Mouse (Mus musculus): Measurements from ENCODE around the gene Smtn. TPM values are rescaled to one million over a fixed set of nuclear protein-coding genes. Genes with fewer than 3 reads are reported as not detected.

Smtn gene
- total and polyA plus RNA-seq, 3 experiments, result not detected

GRCm38 (mm10) chr11:3516859-3517845, 23.3 kb downstream of the Smtn start:
- peaks cover 7% of the 10 kb centered on the region for H3K4me1 ChIP-seq (ENCODE audit: insufficient read depth, low read depth, low read length)
- no peaks in the 10 kb centered on the region for H3K36me3 ChIP-seq (replicated peaks)
- no peak overlapping the region for H3K4me3 ChIP-seq (ENCODE audit: low read depth, low read length)
- no peak for DNase-seq (ENCODE audit: low spot score)
- H3K9me3 ChIP-seq (replicated peaks), result no peaks in the 10 kb centered on the region
- no peak for TF ChIP-seq GATA2 (IDR thresholded peaks at IDR 0.05; ENCODE audit: borderline replicate concordance, low read depth, low read length)
- no peak for TF ChIP-seq GATA1 (IDR thresholded peaks at IDR 0.05; ENCODE audit: borderline replicate concordance, low read length)
- no peak for TF ChIP-seq TAL1 (conservative IDR thresholded peaks at IDR 0.05; ENCODE audit: low read depth, low read length)
- no peak for TF ChIP-seq POLR2AphosphoS5 (IDR thresholded peaks at IDR 0.05; ENCODE audit: insufficient replicate concordance, low read depth, low read length)
- no peak for TF ChIP-seq CTCF (IDR thresholded peaks at IDR 0.05; ENCODE audit: low read depth, low read length)
- ATAC-seq (ENCODE audit: extremely low read depth, insufficient number of reproducible peaks, low FRiP score, poor library complexity, severe bottlenecking), result no peak
- H3K27me3 ChIP-seq (ENCODE audit: insufficient read depth, low read length), result peaks cover 6% of the 10 kb centered on the region

DNA sequence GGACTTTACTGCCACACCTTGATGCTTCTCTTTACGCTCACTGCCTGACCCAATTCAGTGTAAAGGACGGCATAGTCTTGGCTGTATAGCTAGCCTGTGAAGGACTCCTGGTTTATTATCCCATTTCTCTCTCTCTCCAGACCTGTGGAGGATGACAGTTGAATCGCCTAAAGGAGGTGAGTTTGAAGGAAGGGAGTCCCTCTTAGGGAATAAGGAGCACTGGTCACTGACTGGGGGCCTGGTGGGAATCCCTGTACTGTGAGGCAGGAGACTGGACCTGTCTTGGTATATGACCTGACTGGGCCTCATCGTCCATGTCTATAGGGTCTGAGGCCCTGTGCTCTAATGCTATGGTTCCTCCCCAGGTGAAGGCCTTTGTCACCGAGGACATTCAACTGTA, 24.3 kb downstream of the Smtn start:
- H3K9me3 ChIP-seq (replicated peaks), result no peaks in the 10 kb centered on the region
- no peak for TF ChIP-seq GATA1 (IDR thresholded peaks at IDR 0.05; ENCODE audit: borderline replicate concordance, low read length)
- no peak for TF ChIP-seq GATA2 (IDR thresholded peaks at IDR 0.05; ENCODE audit: borderline replicate concordance, low read depth, low read length)
- no peak for TF ChIP-seq CTCF (IDR thresholded peaks at IDR 0.05; ENCODE audit: low read depth, low read length)
- TF ChIP-seq POLR2AphosphoS5 (IDR thresholded peaks at IDR 0.05; ENCODE audit: insufficient replicate concordance, low read depth, low read length), result no peak
- no peak for TF ChIP-seq TAL1 (conservative IDR thresholded peaks at IDR 0.05; ENCODE audit: low read depth, low read length)
- ATAC-seq (ENCODE audit: extremely low read depth, insufficient number of reproducible peaks, low FRiP score, poor library complexity, severe bottlenecking) (no peak), DNase-seq (ENCODE audit: low spot score) (no peak)
- H3K27me3 ChIP-seq (ENCODE audit: insufficient read depth, low read length), result peaks cover 6% of the 10 kb centered on the region
- peaks cover 8% of the 10 kb centered on the region for H3K4me1 ChIP-seq (ENCODE audit: insufficient read depth, low read depth, low read length)
- no peaks in the 10 kb centered on the region for H3K36me3 ChIP-seq (replicated peaks)
- no peak overlapping the region for H3K4me3 ChIP-seq (ENCODE audit: low read depth, low read length)

- DNase-seq (ENCODE audit: low spot score) (no peak), ATAC-seq (ENCODE audit: extremely low read depth, insufficient number of reproducible peaks, low FRiP score, poor library complexity, severe bottlenecking) (no peak)
- no peak for TF ChIP-seq GATA1 (IDR thresholded peaks at IDR 0.05; ENCODE audit: borderline replicate concordance, low read length)
- no peak for TF ChIP-seq TAL1 (conservative IDR thresholded peaks at IDR 0.05; ENCODE audit: low read depth, low read length)
- TF ChIP-seq POLR2AphosphoS5 (IDR thresholded peaks at IDR 0.05; ENCODE audit: insufficient replicate concordance, low read depth, low read length), result no peak
- TF ChIP-seq CTCF (IDR thresholded peaks at IDR 0.05; ENCODE audit: low read depth, low read length), result no peak
- TF ChIP-seq GATA2 (IDR thresholded peaks at IDR 0.05; ENCODE audit: borderline replicate concordance, low read depth, low read length), result no peak
- Histone ChIP-seq H3K36me3 (replicated peaks) (no peaks in the 10 kb centered on the region), H3K4me1 (ENCODE audit: insufficient read depth, low read depth, low read length) (peaks cover 13% of the 10 kb centered on the region), H3K4me3 (ENCODE audit: low read depth, low read length) (no peak overlapping the region), H3K9me3 (replicated peaks) (no peaks in the 10 kb centered on the region), H3K27me3 (ENCODE audit: insufficient read depth, low read length) (peaks cover 6% of the 10 kb centered on the region)
Measured at GRCm38 (mm10) chr11:3515637-3516036, 24.8 kb downstream of the Smtn start.

DNA sequence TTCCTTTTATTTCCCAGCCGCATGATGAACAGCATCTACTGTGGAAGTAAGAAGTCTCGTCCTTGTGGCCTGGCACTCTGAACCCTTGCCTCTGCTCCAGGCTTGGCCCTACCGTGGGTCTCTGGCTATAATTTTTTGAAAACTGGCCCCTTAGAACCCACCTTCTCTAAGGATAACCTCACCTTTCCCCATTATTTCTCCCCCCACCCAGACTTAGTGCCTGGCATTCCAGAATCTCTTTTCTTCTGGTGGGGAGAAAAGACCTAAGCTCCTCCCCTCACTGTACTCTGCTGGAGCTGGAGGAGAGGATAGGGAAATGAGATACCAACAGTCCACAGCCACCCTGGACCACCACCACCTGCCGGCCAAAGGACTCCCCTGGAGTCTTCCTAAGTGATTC, 25.2 kb downstream of the Smtn start:
- Histone ChIP-seq H3K27me3 (ENCODE audit: insufficient read depth, low read length) (peaks cover 6% of the 10 kb centered on the region), H3K4me3 (ENCODE audit: low read depth, low read length) (no peak overlapping the region), H3K9me3 (replicated peaks) (no peaks in the 10 kb centered on the region), H3K36me3 (replicated peaks) (no peaks in the 10 kb centered on the region), H3K4me1 (ENCODE audit: insufficient read depth, low read depth, low read length) (peaks cover 16% of the 10 kb centered on the region)
- DNase-seq (ENCODE audit: low spot score), result no peak
- TF ChIP-seq GATA2 (IDR thresholded peaks at IDR 0.05; ENCODE audit: borderline replicate concordance, low read depth, low read length), result no peak
- TF ChIP-seq POLR2AphosphoS5 (IDR thresholded peaks at IDR 0.05; ENCODE audit: insufficient replicate concordance, low read depth, low read length), result no peak
- no peak for TF ChIP-seq CTCF (IDR thresholded peaks at IDR 0.05; ENCODE audit: low read depth, low read length)
- TF ChIP-seq TAL1 (conservative IDR thresholded peaks at IDR 0.05; ENCODE audit: low read depth, low read length), result no peak
- no peak for TF ChIP-seq GATA1 (IDR thresholded peaks at IDR 0.05; ENCODE audit: borderline replicate concordance, low read length)
- ATAC-seq (ENCODE audit: extremely low read depth, insufficient number of reproducible peaks, low FRiP score, poor library complexity, severe bottlenecking), result no peak

- Histone ChIP-seq H3K27me3 (ENCODE audit: insufficient read depth, low read length) (peaks cover 6% of the 10 kb centered on the region), H3K4me1 (ENCODE audit: insufficient read depth, low read depth, low read length) (peaks cover 21% of the 10 kb centered on the region), H3K4me3 (ENCODE audit: low read depth, low read length) (peak within 1 kb of the TSS; percentile 20; the same call in 1 of the 2 replicates), H3K9me3 (replicated peaks) (no peaks in the 10 kb centered on the region), H3K36me3 (replicated peaks) (no peaks in the 10 kb centered on the region)
- no peak for ATAC-seq (ENCODE audit: extremely low read depth, insufficient number of reproducible peaks, low FRiP score, poor library complexity, severe bottlenecking)
- TF ChIP-seq GATA1 (IDR thresholded peaks at IDR 0.05; ENCODE audit: borderline replicate concordance, low read length) (no peak), TAL1 (conservative IDR thresholded peaks at IDR 0.05; ENCODE audit: low read depth, low read length) (no peak), GATA2 (IDR thresholded peaks at IDR 0.05; ENCODE audit: borderline replicate concordance, low read depth, low read length) (no peak), CTCF (IDR thresholded peaks at IDR 0.05; ENCODE audit: low read depth, low read length) (no peak), POLR2AphosphoS5 (IDR thresholded peaks at IDR 0.05; ENCODE audit: insufficient replicate concordance, low read depth, low read length) (no peak)
- no peak for DNase-seq (ENCODE audit: low spot score)
Measured at GRCm38 (mm10) chr11:3514529-3515054, 25.8 kb downstream of the Smtn start, which contains the start of gene Selenom. Gene Selenom, plus strand, starts transcription at chr11:3514684.

DNA sequence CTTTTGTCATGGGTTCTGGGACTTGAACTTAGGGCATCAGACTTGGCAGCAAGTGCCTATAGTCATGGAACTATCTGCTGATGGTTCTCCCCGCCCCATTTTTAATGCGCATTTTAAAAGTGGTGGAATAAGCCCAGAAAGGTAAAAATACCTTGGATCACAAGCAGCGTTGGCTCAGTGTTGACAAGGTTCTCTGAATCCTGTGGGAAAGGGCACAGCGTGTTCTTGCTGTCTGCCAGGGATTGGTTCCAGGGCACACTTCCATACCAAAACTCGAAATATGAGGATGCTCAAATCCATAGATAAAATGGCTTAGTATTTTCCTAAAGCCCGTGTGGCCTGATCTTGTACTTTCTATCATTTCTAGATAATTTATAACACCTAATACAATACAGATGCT, 27.1 kb downstream of the Smtn start:
- no peak for DNase-seq (ENCODE audit: low spot score)
- Histone ChIP-seq H3K36me3 (replicated peaks) (no peaks in the 10 kb centered on the region), H3K27me3 (ENCODE audit: insufficient read depth, low read length) (peaks cover 13% of the 10 kb centered on the region), H3K9me3 (replicated peaks) (no peaks in the 10 kb centered on the region), H3K4me1 (ENCODE audit: insufficient read depth, low read depth, low read length) (peaks cover 33% of the 10 kb centered on the region), H3K4me3 (ENCODE audit: low read depth, low read length) (no peak overlapping the region)
- no peak for ATAC-seq (ENCODE audit: extremely low read depth, insufficient number of reproducible peaks, low FRiP score, poor library complexity, severe bottlenecking)
- TF ChIP-seq CTCF (IDR thresholded peaks at IDR 0.05; ENCODE audit: low read depth, low read length) (no peak), GATA2 (IDR thresholded peaks at IDR 0.05; ENCODE audit: borderline replicate concordance, low read depth, low read length) (no peak), POLR2AphosphoS5 (IDR thresholded peaks at IDR 0.05; ENCODE audit: insufficient replicate concordance, low read depth, low read length) (no peak), GATA1 (IDR thresholded peaks at IDR 0.05; ENCODE audit: borderline replicate concordance, low read length) (no peak), TAL1 (conservative IDR thresholded peaks at IDR 0.05; ENCODE audit: low read depth, low read length) (no peak)
